Mouse (Mus musculus) erythroblast, embryonic 14.5 days (primary cell): ENCODE data around the gene Mrpl51. TPM values are rescaled to one million over a fixed set of nuclear protein-coding genes. Genes with fewer than 3 reads are reported as not detected.

Experiments used
- H3K27me3 ChIP-seq: 2 replicates; pipeline ENCODE4 v1.6.1; 2012; ENCODE audit warnings: inconsistent platforms; ENCODE audit not compliant: control insufficient read depth
- H3K36me3 ChIP-seq: 2 replicates; pipeline ENCODE4 v1.6.1; 2012; ENCODE audit warnings: mild to moderate bottlenecking, inconsistent platforms; ENCODE audit not compliant: control insufficient read depth
- H3K4me1 ChIP-seq: 2 replicates; pipeline ENCODE4 v1.6.1; 2012; ENCODE audit warnings: inconsistent platforms; ENCODE audit not compliant: control insufficient read depth
- H3K4me3 ChIP-seq: replicated peaks from 2 replicates; pipeline ENCODE3; 2012; ENCODE audit warnings: moderate library complexity, mild to moderate bottlenecking, inconsistent platforms
- H3K9me3 ChIP-seq: 2 replicates; pipeline ENCODE4 v1.6.1; 2012; ENCODE audit warnings: low read length, inconsistent platforms, mixed read lengths; ENCODE audit not compliant: control insufficient read depth
- GATA1 ChIP-seq: IDR thresholded peaks from 2 replicates; pipeline ENCODE4 v1.6.1; 2012; ENCODE audit warnings: low read length, inconsistent platforms, mixed read lengths
- TAL1 ChIP-seq: IDR thresholded peaks from 3 replicates; pipeline ENCODE4 v1.6.1; 2012; ENCODE audit warnings: low read length, inconsistent platforms, mixed read lengths
- polyA plus RNA-seq: library from polyadenylated mRNA; stranded (reverse); fragments of >175 nt; gene quantifications from 2 replicates; pipeline ENCODE4 v1.2.3, GENCODE M21; 2012

The Mrpl51 gene
- polyA plus RNA-seq, 1 experiment: 22.8 TPM

DNA sequence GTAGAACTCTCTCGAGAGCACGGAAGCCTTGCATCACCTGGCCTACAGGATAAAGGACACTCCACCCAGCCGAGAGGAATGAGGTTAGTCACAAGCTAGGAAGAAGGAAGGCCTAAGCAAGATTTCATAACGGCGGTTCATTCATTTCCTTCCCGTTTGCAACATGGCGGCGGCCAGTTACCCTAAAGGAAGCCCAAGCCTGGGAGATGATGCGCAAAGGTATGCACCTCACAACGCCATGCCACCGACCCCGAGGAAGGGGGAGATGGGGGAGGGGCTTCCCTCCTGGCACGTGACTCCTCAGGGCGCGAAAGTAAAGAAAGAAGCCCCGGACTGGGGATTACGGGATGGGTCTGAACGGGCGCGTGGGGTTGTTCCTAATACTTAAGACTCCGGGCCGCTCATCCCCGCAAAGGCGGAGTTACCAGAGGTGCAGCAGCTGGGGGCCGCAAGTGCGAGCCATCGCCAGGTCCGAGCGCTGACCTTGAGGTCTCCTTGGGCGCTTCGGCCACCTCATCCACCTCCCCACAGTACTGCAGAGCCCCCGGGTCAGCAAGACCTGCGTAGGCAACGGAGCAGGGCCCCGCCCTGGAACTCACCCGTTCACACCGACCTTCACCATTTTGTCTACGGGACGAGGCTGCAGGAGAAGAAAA lies 26.8 kb upstream of the Mrpl51 start:
- Histone ChIP-seq H3K4me3 (peak overlapping the region; percentile 77), H3K36me3 (peaks cover 84% of the 10 kb centered on the region), H3K4me1 (peaks cover 88% of the 10 kb centered on the region), H3K27me3 (no peaks in the 10 kb centered on the region), H3K9me3 (no peaks in the 10 kb centered on the region)
- TF ChIP-seq GATA1 (no peak), TAL1 (no peak)

DNA sequence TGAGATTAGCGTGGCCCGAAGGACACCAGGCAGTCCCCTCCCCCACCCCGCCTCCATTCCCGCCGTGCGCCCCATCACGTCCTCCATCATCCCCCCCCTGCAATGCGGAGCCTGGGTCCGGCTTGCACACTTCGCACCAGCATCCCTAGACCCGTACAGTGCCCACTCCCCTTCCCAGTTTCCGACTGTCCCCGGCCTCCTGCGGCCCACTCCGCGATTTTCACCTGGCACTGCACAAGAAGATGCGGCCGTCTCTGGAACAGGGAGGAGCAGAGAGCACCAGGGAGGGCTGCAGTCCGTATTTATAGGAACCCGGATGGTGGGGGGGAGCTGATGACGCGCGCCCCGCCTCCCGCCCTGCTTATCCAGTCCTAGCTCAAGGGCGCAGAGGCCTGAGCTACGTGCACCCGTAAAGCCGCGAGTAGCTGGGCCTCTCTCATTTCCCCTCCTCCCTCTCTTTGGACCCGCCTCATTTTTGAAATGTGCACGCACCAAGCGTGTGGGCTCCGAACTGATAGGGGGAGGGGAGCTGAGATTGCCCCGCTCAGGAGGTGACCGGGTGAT lies 26.2 kb upstream of the Mrpl51 start:
- Histone ChIP-seq H3K4me3 (peak overlapping the region; percentile 77), H3K4me1 (peaks cover 82% of the 10 kb centered on the region), H3K36me3 (peaks cover 84% of the 10 kb centered on the region), H3K9me3 (no peaks in the 10 kb centered on the region), H3K27me3 (no peaks in the 10 kb centered on the region)
- TF ChIP-seq TAL1 (no peak), GATA1 (no peak)

DNA sequence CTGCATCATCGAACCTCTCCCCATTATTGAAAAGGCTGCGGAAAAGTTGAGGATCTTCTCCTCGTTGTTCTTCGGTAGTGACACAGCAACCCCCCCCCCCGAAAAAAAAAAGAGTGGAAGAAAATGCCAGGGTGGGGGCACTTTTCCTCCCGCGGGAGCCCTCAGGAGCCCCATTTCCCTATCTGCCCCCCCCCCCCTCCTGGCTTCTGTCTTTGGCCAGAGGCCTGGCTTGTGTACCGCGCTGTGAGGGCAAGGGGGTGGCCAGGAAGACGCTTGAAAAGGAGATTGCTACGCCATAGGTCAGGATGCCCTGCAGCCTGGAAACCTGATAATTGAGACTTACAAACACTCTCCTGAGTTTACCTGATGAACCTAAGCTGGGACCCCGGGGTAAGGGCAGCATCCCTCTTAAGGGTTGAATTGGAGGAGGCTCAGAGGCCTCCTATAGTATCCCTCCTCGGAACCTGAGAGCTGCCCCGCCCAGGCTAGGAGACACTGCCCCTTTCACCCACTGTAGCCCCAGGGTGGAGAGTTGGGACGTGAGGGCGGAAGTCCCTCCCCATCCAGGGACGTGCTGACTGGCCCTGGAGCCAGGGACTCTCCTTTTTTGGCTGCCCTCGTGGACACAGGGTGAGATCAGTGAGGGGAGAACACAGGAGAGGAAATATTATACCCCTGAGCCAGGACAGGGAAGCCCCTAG lies 25.4 kb upstream of the Mrpl51 start, which contains the start of gene Gapdh:
Gene Gapdh (minus strand): TSS at position 417 of the 701 bp plus-strand sequence.
- H3K27me3 ChIP-seq: no peaks in the 10 kb centered on the region
- no peaks in the 10 kb centered on the region for H3K9me3 ChIP-seq
- TF ChIP-seq GATA1 (no peak), TAL1 (no peak)
- H3K36me3 ChIP-seq: peaks cover 84% of the 10 kb centered on the region
- H3K4me1 ChIP-seq: peaks cover 74% of the 10 kb centered on the region
- H3K4me3 ChIP-seq: peak within 1 kb of the TSS; percentile 77

DNA sequence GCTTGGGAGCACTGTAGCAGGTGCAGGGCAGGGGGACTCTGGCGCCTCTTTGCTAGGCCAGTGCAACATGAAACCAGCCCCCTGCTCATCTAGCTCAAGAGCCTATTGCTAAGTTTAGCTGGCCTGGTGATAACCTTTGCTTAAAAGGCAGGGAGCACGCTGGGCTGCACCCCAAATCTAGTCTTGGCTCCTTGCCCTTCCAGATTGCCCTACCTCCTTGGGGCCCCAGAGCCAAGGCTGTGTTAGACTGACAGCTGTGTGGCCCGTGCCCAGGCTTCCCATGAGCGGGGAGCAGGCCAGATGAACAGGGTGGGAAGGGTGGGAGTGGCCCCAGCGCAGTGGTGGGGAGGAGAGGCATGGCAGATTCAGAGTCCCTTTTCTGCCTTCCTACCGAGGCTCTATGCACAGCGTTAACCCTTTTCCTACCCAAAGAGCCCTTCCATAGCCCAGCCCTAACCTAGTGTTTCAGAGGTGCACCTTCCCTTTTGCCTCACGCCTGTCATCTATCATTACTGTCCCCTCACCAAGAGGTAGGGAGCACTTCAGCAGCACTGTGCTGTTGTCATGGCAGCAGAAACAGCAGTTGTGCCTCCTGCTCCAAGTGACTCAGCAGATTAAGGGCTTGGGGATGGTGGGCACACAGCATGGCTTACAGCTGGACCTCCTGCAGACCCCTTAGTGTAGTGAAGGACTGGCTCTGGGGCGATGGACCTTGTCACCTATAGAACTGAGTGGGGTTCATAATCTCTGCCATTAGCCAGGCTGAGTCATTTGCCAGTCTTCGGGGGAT lies 24.5 kb upstream of the Mrpl51 start:
- Histone ChIP-seq H3K27me3 (no peaks in the 10 kb centered on the region), H3K4me1 (peaks cover 68% of the 10 kb centered on the region), H3K9me3 (no peaks in the 10 kb centered on the region), H3K4me3 (peak overlapping the region; percentile 77), H3K36me3 (peaks cover 84% of the 10 kb centered on the region)
- no peak for TF ChIP-seq GATA1
- no peak for TF ChIP-seq TAL1

DNA sequence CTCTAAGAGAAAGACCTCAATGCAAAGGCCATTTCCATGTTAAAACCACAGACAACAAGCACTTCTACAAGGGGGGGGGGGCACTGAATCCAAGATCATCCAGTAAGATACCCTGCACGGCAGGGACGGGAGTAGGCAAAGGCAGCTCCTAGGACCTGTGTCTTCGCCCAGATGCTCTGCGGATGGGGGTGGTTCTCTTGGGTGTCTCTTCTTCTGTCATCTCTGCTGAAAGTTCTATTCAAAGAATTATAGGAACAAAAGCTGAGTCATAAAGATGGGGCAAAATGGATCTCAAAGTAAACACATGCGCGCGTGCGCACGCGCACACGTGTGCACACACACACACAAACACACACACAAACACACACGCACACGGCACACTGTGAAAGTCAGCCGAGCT lies 23.5 kb upstream of the Mrpl51 start:
- no peaks in the 10 kb centered on the region for H3K27me3 ChIP-seq
- H3K9me3 ChIP-seq: no peaks in the 10 kb centered on the region
- TF ChIP-seq GATA1 (no peak), TAL1 (no peak)
- H3K4me3 ChIP-seq: no peak overlapping the region
- H3K4me1 ChIP-seq: peaks cover 59% of the 10 kb centered on the region
- peaks cover 84% of the 10 kb centered on the region for H3K36me3 ChIP-seq

DNA sequence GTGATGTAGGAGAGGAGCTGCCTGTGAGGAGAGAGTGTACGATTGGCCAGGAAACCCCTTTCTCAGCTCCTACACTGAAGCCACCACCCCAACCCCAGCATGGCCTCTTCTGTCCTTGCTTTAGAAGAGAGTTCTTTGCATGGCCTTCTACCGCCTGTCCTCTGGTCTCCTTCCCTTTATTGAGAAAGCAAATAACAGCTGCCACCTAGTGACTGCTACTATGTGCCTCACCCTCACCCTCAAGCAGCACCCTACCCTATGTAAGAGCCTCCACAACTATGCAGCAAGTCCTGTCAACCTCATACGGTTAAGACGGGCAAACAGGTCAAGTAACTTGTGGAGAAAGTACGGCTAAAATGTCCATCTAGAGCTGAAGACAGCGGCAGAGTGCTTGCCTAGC lies 21.4 kb upstream of the Mrpl51 start:
- no peaks in the 10 kb centered on the region; the same call in 1 of the 2 replicates for H3K27me3 ChIP-seq
- no peak overlapping the region for H3K4me3 ChIP-seq
- peaks cover 90% of the 10 kb centered on the region for H3K36me3 ChIP-seq
- TF ChIP-seq TAL1 (no peak), GATA1 (no peak)
- H3K4me1 ChIP-seq: peaks cover 42% of the 10 kb centered on the region
- no peaks in the 10 kb centered on the region for H3K9me3 ChIP-seq

DNA sequence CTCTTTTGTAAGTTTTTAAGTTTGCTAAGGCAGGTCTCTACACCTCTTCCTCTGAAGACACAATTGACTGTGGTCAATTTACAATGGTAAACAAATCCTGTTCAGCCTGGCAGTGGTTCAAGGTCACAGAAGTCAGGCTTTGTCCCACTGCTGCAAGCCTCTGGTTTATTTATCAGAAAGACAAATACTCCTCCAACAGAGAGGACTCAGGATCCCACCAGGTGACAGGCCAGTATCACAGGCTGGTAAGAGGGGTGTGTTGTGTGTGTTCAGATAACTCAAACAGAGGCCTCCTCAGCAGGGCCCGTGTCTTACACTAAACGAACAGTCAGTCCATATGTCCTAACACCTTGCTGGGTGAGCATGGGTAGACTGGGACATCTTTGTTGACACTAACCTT lies 19.1 kb upstream of the Mrpl51 start:
- Histone ChIP-seq H3K9me3 (no peaks in the 10 kb centered on the region), H3K4me1 (peaks cover 19% of the 10 kb centered on the region), H3K4me3 (no peak overlapping the region), H3K36me3 (peaks cover 100% of the 10 kb centered on the region), H3K27me3 (no peaks in the 10 kb centered on the region; the same call in 1 of the 2 replicates)
- TF ChIP-seq TAL1 (no peak), GATA1 (no peak)

DNA sequence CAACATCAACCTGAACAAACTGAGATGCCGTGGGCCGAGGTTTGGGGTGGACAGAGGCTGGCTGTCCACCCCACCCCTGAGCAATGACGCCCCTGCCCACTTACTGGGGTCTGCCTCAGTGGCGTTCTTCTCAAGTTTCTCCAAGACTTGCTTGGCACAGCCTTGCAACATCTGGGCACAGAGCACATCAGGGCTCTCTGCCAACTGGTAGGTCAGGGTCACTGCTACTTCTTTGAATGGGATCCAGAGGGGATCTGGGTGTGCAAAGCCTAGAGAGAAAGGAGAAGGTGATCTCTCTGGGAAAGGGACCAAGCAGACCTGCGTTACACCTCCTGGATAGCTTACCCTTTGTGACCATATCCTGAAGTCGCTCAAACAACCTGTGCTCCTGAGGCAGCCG lies 18.3 kb upstream of the Mrpl51 start:
- Histone ChIP-seq H3K36me3 (peaks cover 100% of the 10 kb centered on the region), H3K9me3 (no peaks in the 10 kb centered on the region), H3K27me3 (no peaks in the 10 kb centered on the region; the same call in 1 of the 2 replicates), H3K4me1 (peaks cover 11% of the 10 kb centered on the region), H3K4me3 (no peak overlapping the region)
- TF ChIP-seq GATA1 (no peak), TAL1 (no peak)
